Mouse (Mus musculus) cerebellum, postnatal 25 days (tissue): Measurements from ENCODE around the gene Btbd9.
"Not testable (repeated sequence)": the region's sequence is repeated elsewhere in the genome, so short reads cannot be mapped to it uniquely, and the experiment has no call there.

ENCODE experiments used
- DNase-seq, 2 experiments: peaks; one replicate each; pipeline ENCODE4 v3.0.0; 2021; ENCODE audit warnings: mixed read lengths in 2 of 2

Btbd9 gene

DNA sequence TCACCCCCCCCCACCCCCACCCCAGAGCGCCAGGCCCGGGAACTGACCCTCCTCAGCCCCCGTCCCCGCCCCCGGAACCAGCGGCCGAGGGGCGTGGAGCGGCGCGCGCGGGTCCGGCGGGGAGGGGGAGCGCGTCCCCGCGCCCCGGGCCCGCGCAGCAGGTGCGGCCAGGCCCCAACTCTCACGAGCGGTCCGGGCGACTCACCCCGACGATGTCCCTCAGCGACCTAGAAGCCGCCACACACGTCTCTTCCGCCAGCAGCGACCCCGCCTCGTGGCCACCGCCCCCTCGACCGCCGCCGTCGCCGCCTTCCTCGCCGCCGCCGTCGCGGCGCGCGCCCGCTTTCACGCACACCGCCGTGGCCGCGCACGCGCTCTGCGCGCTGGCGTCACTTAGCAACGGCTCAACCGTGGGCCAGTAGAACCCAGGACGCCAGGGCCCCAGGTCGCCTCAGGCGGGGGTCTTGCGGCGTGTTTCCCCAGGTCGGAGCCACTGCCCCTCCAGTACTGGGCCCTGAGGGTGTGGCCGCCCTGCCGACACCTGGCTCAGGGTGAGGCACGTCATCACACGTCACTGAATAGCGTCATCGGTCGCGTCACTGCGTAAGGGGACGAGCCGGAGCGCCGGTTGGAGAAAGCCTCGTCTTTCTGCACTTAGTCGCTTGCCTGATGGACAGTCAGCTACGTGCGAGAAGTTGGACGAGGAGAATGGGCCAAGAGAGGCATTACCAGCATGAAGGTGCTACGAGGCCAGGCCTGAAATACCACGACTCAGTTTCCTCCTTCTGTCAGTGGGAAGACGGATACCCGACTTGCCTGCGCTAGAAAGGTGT is at the start of gene Btbd9:
TSS of gene Btbd9 (minus strand) at position 548 of the 833 bp plus-strand sequence.
- DNase-seq = peak; percentile 96 to 99

DNA sequence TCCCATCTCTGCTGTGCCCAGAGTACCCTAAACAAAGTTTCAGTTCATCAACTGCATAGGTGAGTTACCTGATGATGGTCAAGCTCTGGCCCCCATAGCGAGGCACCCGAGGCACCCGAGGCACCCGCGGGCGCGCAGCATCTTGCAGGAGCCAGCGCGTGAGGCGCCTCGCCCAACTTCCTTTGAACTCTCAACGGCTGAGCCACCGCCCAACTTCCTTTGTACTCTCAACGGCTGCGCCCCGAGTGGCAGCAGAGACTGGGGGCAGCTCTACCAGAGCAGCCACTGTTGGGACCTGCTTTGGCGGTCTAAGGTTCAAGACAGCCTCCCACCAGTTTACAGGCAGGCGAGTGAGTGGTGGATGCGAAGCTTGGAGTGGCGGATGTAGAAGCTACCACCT is 47.8 kb upstream of the Btbd9 start, which contains the start of gene Dnah8:
TSS of gene Dnah8 (plus strand) at position 223 of the 400 bp plus-strand sequence.
- DNase-seq = not testable (repeated sequence)

GRCm38 (mm10) chr17:30623200-30623599 is 46.9 kb upstream of the Btbd9 start:
- no peak for DNase-seq

DNA sequence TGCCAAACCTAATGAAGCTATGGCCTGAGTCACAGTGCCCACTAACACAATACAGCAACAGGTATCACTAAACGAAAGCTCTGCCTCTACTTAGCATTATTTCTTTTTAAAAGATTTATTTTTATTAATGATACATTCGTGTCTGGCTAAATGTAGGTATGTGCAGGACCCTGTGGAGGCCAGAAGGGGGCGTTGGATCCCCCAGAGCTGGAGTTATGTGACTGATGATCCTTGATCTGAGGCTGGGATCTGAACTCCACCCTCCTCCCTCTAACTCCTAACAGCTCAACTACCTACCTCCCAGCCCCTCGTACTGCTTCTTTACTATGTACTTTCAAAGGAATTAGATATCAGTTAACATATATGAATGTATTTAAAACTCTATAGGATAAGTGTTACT is 45.2 kb upstream of the Btbd9 start:
- no peak for DNase-seq

DNA sequence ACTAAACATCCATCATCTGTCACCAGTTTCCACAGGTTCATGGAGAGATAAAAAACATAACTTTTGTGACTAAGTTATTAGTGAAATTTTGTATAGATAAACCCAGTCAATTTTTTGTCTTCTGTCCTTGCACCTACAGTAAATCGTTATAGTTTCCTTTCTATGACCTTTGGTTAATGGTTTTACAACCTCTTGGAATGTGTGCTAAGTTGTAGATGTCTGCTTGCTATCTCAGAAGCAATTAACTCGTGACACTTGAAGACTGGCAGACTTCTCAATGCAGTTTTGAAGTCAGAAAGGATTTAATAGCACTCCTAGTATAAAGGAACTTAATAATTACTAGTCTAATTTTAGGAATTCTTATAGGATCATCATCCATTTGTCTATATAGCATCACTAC is 44.3 kb upstream of the Btbd9 start:
- no peak for DNase-seq

DNA sequence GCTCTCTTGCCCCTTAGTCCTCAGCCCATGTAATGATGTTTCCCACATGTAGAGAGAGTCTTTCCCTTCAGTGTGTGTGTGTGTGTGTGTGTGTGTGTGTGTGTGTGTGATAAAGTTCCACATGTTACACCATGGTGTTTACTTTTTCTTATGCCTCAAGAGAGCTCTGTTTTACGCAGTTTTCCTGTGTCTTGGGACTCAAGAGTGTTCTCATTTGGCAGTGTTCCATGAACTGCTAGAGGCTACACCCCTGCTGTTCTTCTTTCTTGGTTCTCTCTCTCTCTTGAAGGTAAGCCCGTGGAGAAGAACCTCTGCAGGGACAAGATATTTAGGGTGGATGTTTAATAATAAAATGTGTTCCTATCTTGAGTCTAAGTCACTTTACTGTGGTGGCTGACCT is 42.9 kb upstream of the Btbd9 start:
- no peak for DNase-seq

GRCm38 (mm10) chr17:30618136-30618891 is 42.0 kb upstream of the Btbd9 start:
- DNase-seq = no peak

GRCm38 (mm10) chr17:30616203-30616602 is 39.9 kb upstream of the Btbd9 start:
- no peak for DNase-seq

- DNase-seq = no peak
Observed at GRCm38 (mm10) chr17:30613350-30613749, 37.1 kb upstream of the Btbd9 start.

- DNase-seq = peak; percentile 100
Observed at GRCm38 (mm10) chr17:30612075-30612859, 36.0 kb upstream of the Btbd9 start.

GRCm38 (mm10) chr17:30611221-30612074 is 35.2 kb upstream of the Btbd9 start:
- DNase-seq = no peak

DNA sequence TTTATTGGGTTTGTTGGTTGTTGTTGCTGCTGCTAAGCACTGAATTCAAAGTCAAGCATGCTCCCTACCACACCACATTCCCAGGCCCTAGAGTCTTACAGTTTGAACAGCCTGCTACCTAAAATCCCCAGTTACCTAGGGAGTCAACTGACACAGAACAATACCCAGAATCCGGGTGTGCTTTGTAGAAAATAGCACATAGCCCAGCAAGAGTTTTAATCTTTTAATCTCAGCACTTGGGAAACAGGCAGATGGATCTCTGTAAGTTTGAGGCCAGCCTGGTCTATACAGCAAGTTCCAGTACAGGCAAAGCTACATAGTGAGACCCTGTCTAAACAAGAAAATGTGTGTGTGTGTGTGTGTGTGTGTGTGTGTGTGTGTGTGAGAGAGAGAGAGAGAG is 34.5 kb upstream of the Btbd9 start:
- DNase-seq = no peak

DNA sequence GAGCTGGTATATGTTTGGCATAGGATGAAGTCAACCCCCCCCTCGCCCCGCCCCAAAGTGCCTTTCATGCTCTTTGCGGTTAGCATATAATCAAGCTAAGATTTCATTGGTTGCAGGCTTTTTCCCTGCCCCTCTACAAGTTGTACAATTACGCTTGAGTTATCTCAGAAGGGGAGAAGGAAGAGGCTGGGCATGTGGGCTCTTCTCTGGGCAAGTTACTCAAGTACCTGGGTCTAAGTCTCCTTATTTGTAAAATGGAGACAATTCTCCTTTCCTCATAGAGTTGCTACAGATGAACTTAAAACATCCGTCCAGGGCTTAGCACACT is 33.7 kb upstream of the Btbd9 start:
- DNase-seq = no peak

GRCm38 (mm10) chr17:30609305-30609979 is 33.2 kb upstream of the Btbd9 start:
- DNase-seq = no peak

- no peak for DNase-seq
Observed at GRCm38 (mm10) chr17:30607909-30608495, 31.7 kb upstream of the Btbd9 start.

DNA sequence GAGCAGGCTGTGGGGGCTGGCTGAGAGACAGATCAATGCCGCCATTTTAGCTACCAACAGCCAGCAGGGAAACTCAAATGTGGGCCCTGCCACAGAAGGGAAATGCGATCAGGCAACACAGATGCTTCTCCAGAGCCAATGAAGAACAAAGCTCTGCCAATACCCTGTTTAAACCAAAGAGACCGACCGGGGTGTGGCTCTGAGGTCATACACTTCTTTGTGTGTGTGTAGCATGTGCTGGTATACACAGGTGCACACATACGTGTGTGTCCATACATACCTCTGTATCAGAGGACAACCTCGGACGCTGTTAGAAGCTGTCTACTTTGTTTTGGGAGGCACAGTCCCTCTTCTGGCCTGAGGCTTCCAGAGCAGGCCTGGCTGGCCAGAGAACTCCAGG is 31.0 kb upstream of the Btbd9 start:
- no peak for DNase-seq

DNA sequence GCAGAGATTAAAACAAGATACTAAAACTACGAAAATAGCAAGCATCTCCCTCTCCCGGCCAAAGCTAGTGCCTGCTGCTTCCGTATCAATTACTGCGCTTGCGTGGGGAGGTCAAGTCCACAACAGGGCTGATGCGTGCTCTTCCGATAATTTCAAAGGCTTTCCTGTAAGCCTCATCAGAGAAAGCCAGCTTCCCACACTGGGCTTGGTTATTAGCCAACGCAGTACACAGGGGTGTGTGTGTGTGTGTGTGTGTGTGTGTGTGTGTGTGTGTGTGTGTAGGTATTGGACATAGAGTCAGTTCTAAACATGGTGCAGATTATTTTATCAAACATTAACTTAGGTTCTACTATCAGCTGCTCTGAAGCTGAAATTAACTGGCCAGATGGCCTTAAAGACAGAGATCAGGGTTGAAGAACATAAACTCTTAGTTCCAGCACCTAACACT is 30.4 kb upstream of the Btbd9 start:
- no peak for DNase-seq

DNA sequence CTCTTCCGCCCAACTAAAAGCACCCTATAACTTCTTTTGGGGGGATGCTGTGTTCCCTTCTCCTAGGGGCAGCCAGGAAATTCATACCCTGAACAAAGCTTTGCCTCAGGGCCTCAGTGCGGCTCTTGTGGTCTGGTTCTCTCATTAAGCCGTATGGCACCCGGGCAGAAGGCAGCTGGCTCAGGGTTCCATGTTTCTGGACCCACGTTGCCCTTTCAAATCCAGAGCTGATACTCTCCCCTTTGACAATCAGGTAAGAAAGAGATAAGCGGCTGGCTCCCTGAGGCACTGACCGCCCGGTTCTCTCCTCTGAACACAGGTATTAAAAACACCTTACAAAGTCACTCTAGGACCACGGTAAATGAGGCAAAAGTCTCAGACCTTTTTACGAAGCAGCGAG is 29.9 kb upstream of the Btbd9 start:
- DNase-seq = no peak

DNA sequence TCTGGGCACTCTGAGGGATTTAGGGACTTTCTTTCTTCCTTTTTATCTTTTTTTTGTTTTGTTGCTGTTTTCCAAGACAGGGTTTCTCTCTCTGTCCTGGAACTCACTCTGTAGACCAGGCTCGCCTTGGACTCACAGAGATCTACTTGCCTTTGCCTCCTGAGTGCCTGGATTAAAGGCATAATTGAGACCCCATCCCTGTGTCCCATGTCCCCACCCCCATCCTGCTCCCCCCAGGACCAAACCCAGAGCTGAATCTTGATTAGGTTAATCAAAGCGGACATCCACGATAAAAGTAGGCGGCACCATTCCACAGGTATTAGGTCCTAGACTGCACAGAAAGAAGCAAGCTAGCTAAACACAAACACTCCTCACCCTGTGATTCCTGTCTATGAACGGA is 28.7 kb upstream of the Btbd9 start:
- no peak for DNase-seq

- no peak for DNase-seq
Observed at GRCm38 (mm10) chr17:30604296-30604695, 28.0 kb upstream of the Btbd9 start.

GRCm38 (mm10) chr17:30602175-30602574 is 25.9 kb upstream of the Btbd9 start:
- DNase-seq = no peak
